Mouse (Mus musculus): ENCODE data around the gene Hira. TPM values are rescaled to one million over a fixed set of nuclear protein-coding genes. Genes with fewer than 3 reads are reported as not detected.
A peak's percentile ranks its signal among the peaks of the same experiment; 100 is the strongest.
"Not testable (repeated sequence)": the region's sequence is repeated elsewhere in the genome, so short reads cannot be mapped to it uniquely, and the experiment has no call there.

Gene Hira
- total and polyA plus RNA-seq, 2 experiments from 2014 or later, result 19.2 to 73.1 TPM

- ATAC-seq (ENCODE audit: low FRiP score), result no peak
These were observed 92.7 kb downstream of the Hira start for GRCm38 (mm10) chr16:18969420-18970128.

GRCm38 (mm10) chr16:18970837-18971236 lies 94.0 kb downstream of the Hira start:
- ATAC-seq (ENCODE audit: low FRiP score) (no peak), DNase-seq (ENCODE audit: low spot score) (no peak)
- no peak for TF ChIP-seq CTCF (IDR thresholded peaks at IDR 0.05)
- Histone ChIP-seq H3K9me3 (ENCODE audit: low read length) (no peaks in the 10 kb centered on the region), H3K9ac (replicated peaks; ENCODE audit: low read length, poor library complexity, severe bottlenecking) (no peak overlapping the region), H3K4me1 (ENCODE audit: insufficient read depth, low read length) (no peaks in the 10 kb centered on the region), H3K4me2 (ENCODE audit: low read depth, low read length, poor library complexity, severe bottlenecking) (no peak overlapping the region), H3K36me3 (ENCODE audit: insufficient read depth, low read length) (peaks cover 33% of the 10 kb centered on the region), H3K27me3 (ENCODE audit: insufficient read depth, low read length) (no peaks in the 10 kb centered on the region), H3K4me3 (ENCODE audit: low read depth, low read length) (no peak overlapping the region), H3K27ac (ENCODE audit: low read depth, low read length) (no peak overlapping the region)
- WGBS, result 89% methylated on average over 3 of the region's 3 CpGs

More at GRCm38 (mm10) chr16:18969420-18970128, 92.7 kb downstream of the Hira start:
- Histone ChIP-seq H3K4me2 (ENCODE audit: low read depth, low read length, poor library complexity, severe bottlenecking) (no peak overlapping the region), H3K4me3 (ENCODE audit: low read depth, low read length) (no peak overlapping the region), H3K4me1 (ENCODE audit: insufficient read depth, low read length) (no peaks in the 10 kb centered on the region), H3K27ac (ENCODE audit: low read depth, low read length) (no peak overlapping the region), H3K9ac (replicated peaks; ENCODE audit: low read length, poor library complexity, severe bottlenecking) (no peak overlapping the region), H3K27me3 (ENCODE audit: insufficient read depth, low read length) (no peaks in the 10 kb centered on the region), H3K9me3 (ENCODE audit: low read length) (no peaks in the 10 kb centered on the region), H3K36me3 (ENCODE audit: insufficient read depth, low read length) (peaks cover 41% of the 10 kb centered on the region)
- WGBS, result 97% methylated on average over 9 of the region's 9 CpGs
- TF ChIP-seq CTCF (IDR thresholded peaks at IDR 0.05), result no peak
- no peak for DNase-seq (ENCODE audit: low spot score)

- H3K27me3 ChIP-seq (ENCODE audit: insufficient read depth, low read length); H3K27ac ChIP-seq (ENCODE audit: low read depth, low read length); H3K36me3 ChIP-seq (ENCODE audit: insufficient read depth, low read length); H3K4me2 ChIP-seq (ENCODE audit: low read depth, low read length, poor library complexity, severe bottlenecking); H3K4me1 ChIP-seq (ENCODE audit: insufficient read depth, low read length); H3K9ac ChIP-seq (replicated peaks; ENCODE audit: low read length, poor library complexity, severe bottlenecking); DNase-seq (ENCODE audit: low spot score); H3K9me3 ChIP-seq (ENCODE audit: low read length): not testable (repeated sequence)
- peak overlapping the region; percentile 10; the same call in 1 of the 2 replicates for H3K4me3 ChIP-seq (ENCODE audit: low read depth, low read length)
- ATAC-seq (ENCODE audit: low FRiP score), result peak; percentile 56; the same call in 1 of the 2 replicates
- WGBS, result 88% methylated on average over 23 of the region's 23 CpGs
These were observed 98.8 kb downstream of the Hira start for GRCm38 (mm10) chr16:18975665-18976064.

GRCm38 (mm10) chr16:18976315-18976714 lies 99.5 kb downstream of the Hira start:
- DNase-seq (ENCODE audit: low spot score) (no peak), ATAC-seq (ENCODE audit: low FRiP score) (no peak)
- peak overlapping the region; percentile 10; the same call in 1 of the 2 replicates for H3K4me3 ChIP-seq (ENCODE audit: low read depth, low read length)

GRCm38 (mm10) chr16:18986381-18986780 lies 109.5 kb downstream of the Hira start:
- WGBS, result 91% methylated on average over 3 of the region's 3 CpGs
- Histone ChIP-seq H3K4me1 (ENCODE audit: insufficient read depth, low read length) (no peaks in the 10 kb centered on the region), H3K4me2 (ENCODE audit: low read depth, low read length, poor library complexity, severe bottlenecking) (no peak overlapping the region), H3K9ac (replicated peaks; ENCODE audit: low read length, poor library complexity, severe bottlenecking) (no peak overlapping the region), H3K27ac (ENCODE audit: low read depth, low read length) (no peak overlapping the region), H3K4me3 (ENCODE audit: low read depth, low read length) (no peak overlapping the region), H3K27me3 (ENCODE audit: insufficient read depth, low read length) (no peaks in the 10 kb centered on the region), H3K9me3 (ENCODE audit: low read length) (no peaks in the 10 kb centered on the region), H3K36me3 (ENCODE audit: insufficient read depth, low read length) (no peaks in the 10 kb centered on the region)
- no peak for ATAC-seq (ENCODE audit: low FRiP score)
- DNase-seq (ENCODE audit: low spot score), result no peak
- no peak for TF ChIP-seq CTCF (IDR thresholded peaks at IDR 0.05)

More at GRCm38 (mm10) chr16:18976315-18976714, 99.5 kb downstream of the Hira start:
- H3K27me3 ChIP-seq (ENCODE audit: insufficient read depth, low read length), result no peaks in the 10 kb centered on the region
- no peak overlapping the region for H3K9ac ChIP-seq (replicated peaks; ENCODE audit: low read length, poor library complexity, severe bottlenecking)
- 86% methylated on average over 23 of the region's 23 CpGs for WGBS
- H3K4me1 ChIP-seq (ENCODE audit: insufficient read depth, low read length), result no peaks in the 10 kb centered on the region
- H3K27ac ChIP-seq (ENCODE audit: low read depth, low read length), result no peak overlapping the region
- H3K36me3 ChIP-seq (ENCODE audit: insufficient read depth, low read length), result peaks cover 3% of the 10 kb centered on the region; the same call in 1 of the 2 replicates
- H3K4me2 ChIP-seq (ENCODE audit: low read depth, low read length, poor library complexity, severe bottlenecking), result no peak overlapping the region
- no peaks in the 10 kb centered on the region for H3K9me3 ChIP-seq (ENCODE audit: low read length)
- no peak for TF ChIP-seq CTCF (IDR thresholded peaks at IDR 0.05)

GRCm38 (mm10) chr16:18986860-18987259 lies 110.0 kb downstream of the Hira start:
- H3K27ac ChIP-seq (ENCODE audit: low read depth, low read length), result no peak overlapping the region
- no peaks in the 10 kb centered on the region for H3K4me1 ChIP-seq (ENCODE audit: insufficient read depth, low read length)
- WGBS, result 86% methylated on average over 5 of the region's 5 CpGs
- no peak overlapping the region for H3K9ac ChIP-seq (replicated peaks; ENCODE audit: low read length, poor library complexity, severe bottlenecking)
- no peak overlapping the region for H3K4me2 ChIP-seq (ENCODE audit: low read depth, low read length, poor library complexity, severe bottlenecking)
- ATAC-seq (ENCODE audit: low FRiP score) (no peak), DNase-seq (ENCODE audit: low spot score) (no peak)
- H3K9me3 ChIP-seq (ENCODE audit: low read length), result no peaks in the 10 kb centered on the region
- no peaks in the 10 kb centered on the region for H3K36me3 ChIP-seq (ENCODE audit: insufficient read depth, low read length)
- H3K27me3 ChIP-seq (ENCODE audit: insufficient read depth, low read length), result no peaks in the 10 kb centered on the region
- no peak overlapping the region for H3K4me3 ChIP-seq (ENCODE audit: low read depth, low read length)
- no peak for TF ChIP-seq CTCF (IDR thresholded peaks at IDR 0.05)

Data from midbrain, postnatal 0 days (tissue).